Mouse (Mus musculus): ENCODE measurements at regions not wholly inside any gene's neighbourhood (a gene's known extent, or its start where the extent isn't known, plus 50 kb on each side); places are given as distances from the start of the nearest gene placed in this dataset.

- Histone ChIP-seq H3K4me2 (replicated peaks) (no peak overlapping the region), H3K4me1 (replicated peaks; ENCODE audit: control insufficient read depth, insufficient read depth, low read length) (no peaks in the 10 kb centered on the region), H3K9me3 (ENCODE audit: control insufficient read depth, low read length) (no peaks in the 10 kb centered on the region), H3K9ac (no peak overlapping the region), H3K4me3 (replicated peaks; ENCODE audit: low read length) (no peak overlapping the region), H3K36me3 (replicated peaks; ENCODE audit: control insufficient read depth, insufficient read depth) (no peaks in the 10 kb centered on the region), H3K27me3 (ENCODE audit: control insufficient read depth, insufficient read depth, low read length) (no peaks in the 10 kb centered on the region), H3K27ac (no peak overlapping the region)
- ATAC-seq (ENCODE audit: low FRiP score) (no peak), DNase-seq (ENCODE audit: low spot score) (no peak)
- WGBS = 84% methylated on average over 5 of the region's 5 CpGs
Measured at GRCm38 (mm10) chr13:31181530-31181929, 207.5 kb downstream of the Gm5447 start.

- Histone ChIP-seq H3K36me3 (replicated peaks; ENCODE audit: control insufficient read depth, insufficient read depth) (no peaks in the 10 kb centered on the region), H3K9me3 (ENCODE audit: control insufficient read depth, low read length) (no peaks in the 10 kb centered on the region), H3K27ac (no peak overlapping the region), H3K4me1 (replicated peaks; ENCODE audit: control insufficient read depth, insufficient read depth, low read length) (no peaks in the 10 kb centered on the region), H3K27me3 (ENCODE audit: control insufficient read depth, insufficient read depth, low read length) (no peaks in the 10 kb centered on the region), H3K4me2 (replicated peaks) (no peak overlapping the region), H3K9ac (no peak overlapping the region), H3K4me3 (replicated peaks; ENCODE audit: low read length) (no peak overlapping the region)
- DNase-seq (ENCODE audit: low spot score) = no peak
- whole genome bisulfite sequencing = 75% methylated on average over 14 of the region's 14 CpGs
- no peak for ATAC-seq (ENCODE audit: low FRiP score)
Measured at GRCm38 (mm10) chr13:31184845-31185834, 211.1 kb downstream of the Gm5447 start.

- WGBS = 65% methylated on average over 5 of the region's 5 CpGs
- no peak for ATAC-seq (ENCODE audit: low FRiP score)
- Histone ChIP-seq H3K4me3 (replicated peaks; ENCODE audit: low read length) (no peak overlapping the region), H3K4me1 (replicated peaks; ENCODE audit: control insufficient read depth, insufficient read depth, low read length) (no peaks in the 10 kb centered on the region), H3K9ac (no peak overlapping the region), H3K4me2 (replicated peaks) (no peak overlapping the region), H3K9me3 (ENCODE audit: control insufficient read depth, low read length) (no peaks in the 10 kb centered on the region), H3K27me3 (ENCODE audit: control insufficient read depth, insufficient read depth, low read length) (no peaks in the 10 kb centered on the region), H3K27ac (no peak overlapping the region), H3K36me3 (replicated peaks; ENCODE audit: control insufficient read depth, insufficient read depth) (no peaks in the 10 kb centered on the region)
- no peak for DNase-seq (ENCODE audit: low spot score)
Measured at GRCm38 (mm10) chr13:31186805-31187589, 213.0 kb downstream of the Gm5447 start.

GRCm38 (mm10) chr13:31189116-31189515, 215.1 kb downstream of the Gm5447 start:
- Histone ChIP-seq H3K4me3 (replicated peaks; ENCODE audit: low read length) (no peak overlapping the region), H3K36me3 (replicated peaks; ENCODE audit: control insufficient read depth, insufficient read depth) (no peaks in the 10 kb centered on the region), H3K27me3 (ENCODE audit: control insufficient read depth, insufficient read depth, low read length) (no peaks in the 10 kb centered on the region), H3K9ac (no peak overlapping the region), H3K9me3 (ENCODE audit: control insufficient read depth, low read length) (no peaks in the 10 kb centered on the region), H3K27ac (no peak overlapping the region), H3K4me2 (replicated peaks) (no peak overlapping the region), H3K4me1 (replicated peaks; ENCODE audit: control insufficient read depth, insufficient read depth, low read length) (no peaks in the 10 kb centered on the region)
- 45% methylated on average over 1 of the region's 1 CpGs for whole genome bisulfite sequencing
- DNase-seq (ENCODE audit: low spot score) = no peak
- ATAC-seq (ENCODE audit: low FRiP score) = no peak

DNA sequence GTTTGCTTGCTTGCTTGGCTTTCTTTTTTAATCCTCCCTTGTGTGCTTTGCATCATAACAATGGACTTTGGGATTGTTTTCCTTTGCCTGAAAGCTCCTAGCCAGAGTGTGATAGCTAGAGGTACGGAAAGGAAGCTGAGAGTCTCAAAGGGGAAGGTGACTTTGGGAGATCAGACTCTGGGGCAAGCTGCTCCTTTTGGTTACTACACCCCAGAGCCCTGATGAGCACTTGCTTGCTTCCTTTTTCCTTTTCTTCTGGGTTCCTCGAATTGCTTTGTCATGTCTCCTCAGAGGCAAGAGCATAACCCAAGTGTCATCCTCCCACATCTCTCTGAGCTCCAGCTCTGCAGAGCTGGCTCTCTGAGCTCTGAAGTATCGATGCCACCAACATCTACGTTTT, 216.0 kb downstream of the Gm5447 start:
- ATAC-seq (ENCODE audit: low FRiP score) (no peak), DNase-seq (ENCODE audit: low spot score) (no peak)
- Histone ChIP-seq H3K9ac (no peak overlapping the region), H3K27ac (no peak overlapping the region), H3K36me3 (replicated peaks; ENCODE audit: control insufficient read depth, insufficient read depth) (no peaks in the 10 kb centered on the region), H3K27me3 (ENCODE audit: control insufficient read depth, insufficient read depth, low read length) (no peaks in the 10 kb centered on the region), H3K4me1 (replicated peaks; ENCODE audit: control insufficient read depth, insufficient read depth, low read length) (no peaks in the 10 kb centered on the region), H3K9me3 (ENCODE audit: control insufficient read depth, low read length) (no peaks in the 10 kb centered on the region), H3K4me3 (replicated peaks; ENCODE audit: low read length) (no peak overlapping the region), H3K4me2 (replicated peaks) (no peak overlapping the region)
- 82% methylated on average over 4 of the region's 4 CpGs for WGBS

GRCm38 (mm10) chr13:31191344-31192139, 217.5 kb downstream of the Gm5447 start:
- Histone ChIP-seq H3K9me3 (ENCODE audit: control insufficient read depth, low read length) (no peaks in the 10 kb centered on the region), H3K4me3 (replicated peaks; ENCODE audit: low read length) (no peak overlapping the region), H3K27ac (no peak overlapping the region), H3K27me3 (ENCODE audit: control insufficient read depth, insufficient read depth, low read length) (no peaks in the 10 kb centered on the region), H3K4me2 (replicated peaks) (no peak overlapping the region), H3K9ac (no peak overlapping the region), H3K4me1 (replicated peaks; ENCODE audit: control insufficient read depth, insufficient read depth, low read length) (no peaks in the 10 kb centered on the region), H3K36me3 (replicated peaks; ENCODE audit: control insufficient read depth, insufficient read depth) (no peaks in the 10 kb centered on the region)
- DNase-seq (ENCODE audit: low spot score) (no peak), ATAC-seq (ENCODE audit: low FRiP score) (no peak)
- WGBS = 84% methylated on average over 7 of the region's 7 CpGs

GRCm38 (mm10) chr13:31194971-31195370, 221.0 kb downstream of the Gm5447 start:
- no peaks in the 10 kb centered on the region for H3K9me3 ChIP-seq (ENCODE audit: control insufficient read depth, low read length)
- 83% methylated on average over 3 of the region's 3 CpGs for WGBS
- no peak for ATAC-seq (ENCODE audit: low FRiP score)

DNA sequence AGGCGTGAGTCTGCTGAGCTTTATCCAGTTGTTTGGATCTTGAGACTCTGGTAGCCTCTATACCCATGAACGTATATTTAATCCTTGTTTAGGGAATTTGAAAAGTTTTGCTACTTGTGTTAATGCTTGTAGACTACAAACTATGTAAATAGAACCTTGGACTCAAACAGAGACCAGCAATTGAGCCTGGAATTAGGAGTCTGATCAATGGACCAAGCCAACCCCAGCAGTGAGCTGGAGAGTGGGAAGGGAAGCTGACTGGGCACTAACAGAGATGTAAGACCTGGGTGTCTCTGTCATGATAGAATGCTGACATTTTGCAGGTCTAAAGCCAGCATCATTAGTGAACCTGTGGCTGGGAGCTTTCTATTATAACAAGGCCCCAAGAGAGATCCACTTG, 222.5 kb downstream of the Gm5447 start:
- Histone ChIP-seq H3K9ac (no peak overlapping the region), H3K27ac (no peak overlapping the region), H3K4me3 (replicated peaks; ENCODE audit: low read length) (no peak overlapping the region), H3K4me2 (replicated peaks) (no peak overlapping the region), H3K4me1 (replicated peaks; ENCODE audit: control insufficient read depth, insufficient read depth, low read length) (no peaks in the 10 kb centered on the region), H3K36me3 (replicated peaks; ENCODE audit: control insufficient read depth, insufficient read depth) (no peaks in the 10 kb centered on the region), H3K27me3 (ENCODE audit: control insufficient read depth, insufficient read depth, low read length) (no peaks in the 10 kb centered on the region), H3K9me3 (ENCODE audit: control insufficient read depth, low read length) (no peaks in the 10 kb centered on the region)
- DNase-seq (ENCODE audit: low spot score) = no peak
- 78% methylated on average over 2 of the region's 2 CpGs for WGBS
- ATAC-seq (ENCODE audit: low FRiP score) = no peak

More at GRCm38 (mm10) chr13:31194971-31195370, 221.0 kb downstream of the Gm5447 start:
- no peak overlapping the region for H3K27ac ChIP-seq
- no peak overlapping the region for H3K4me3 ChIP-seq (replicated peaks; ENCODE audit: low read length)
- no peaks in the 10 kb centered on the region for H3K4me1 ChIP-seq (replicated peaks; ENCODE audit: control insufficient read depth, insufficient read depth, low read length)
- no peaks in the 10 kb centered on the region for H3K36me3 ChIP-seq (replicated peaks; ENCODE audit: control insufficient read depth, insufficient read depth)
- H3K9ac ChIP-seq = no peak overlapping the region
- H3K27me3 ChIP-seq (ENCODE audit: control insufficient read depth, insufficient read depth, low read length) = no peaks in the 10 kb centered on the region
- no peak for DNase-seq (ENCODE audit: low spot score)
- H3K4me2 ChIP-seq (replicated peaks) = no peak overlapping the region

DNA sequence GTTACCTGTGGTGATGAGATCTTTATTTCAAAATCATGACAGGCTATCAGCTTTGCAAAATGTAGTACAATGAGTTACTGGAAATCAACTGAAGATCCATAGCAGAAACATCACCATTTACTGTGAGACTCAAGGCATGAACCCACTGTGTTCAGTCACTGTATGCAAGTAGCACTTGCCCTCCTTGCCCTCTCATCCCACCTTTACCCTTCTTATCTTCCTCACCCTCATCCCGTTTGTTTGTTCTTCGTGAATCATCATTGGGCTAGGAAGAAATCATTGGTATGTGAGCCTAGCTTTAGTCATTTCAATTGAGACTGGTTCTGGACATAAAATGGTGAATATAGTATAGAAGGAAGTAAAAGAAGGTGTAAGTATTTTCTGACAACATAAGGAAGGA, 223.6 kb downstream of the Gm5447 start:
- no peaks in the 10 kb centered on the region for H3K36me3 ChIP-seq (replicated peaks; ENCODE audit: control insufficient read depth, insufficient read depth)
- H3K27ac ChIP-seq = no peak overlapping the region
- H3K9me3 ChIP-seq (ENCODE audit: control insufficient read depth, low read length) = no peaks in the 10 kb centered on the region
- DNase-seq (ENCODE audit: low spot score) = no peak
- WGBS = 90% methylated on average over 2 of the region's 2 CpGs
- no peak for ATAC-seq (ENCODE audit: low FRiP score)
- no peak overlapping the region for H3K4me3 ChIP-seq (replicated peaks; ENCODE audit: low read length)
- H3K4me2 ChIP-seq (replicated peaks) = no peak overlapping the region
- H3K27me3 ChIP-seq (ENCODE audit: control insufficient read depth, insufficient read depth, low read length) = no peaks in the 10 kb centered on the region
- H3K9ac ChIP-seq = no peak overlapping the region
- H3K4me1 ChIP-seq (replicated peaks; ENCODE audit: control insufficient read depth, insufficient read depth, low read length) = no peaks in the 10 kb centered on the region

All from hindbrain, embryonic 14.5 days (tissue).